Mouse (Mus musculus) embryonic facial prominence, embryonic 14.5 days (tissue): ENCODE data around the gene Lce1c. TPM values are rescaled to one million over a fixed set of nuclear protein-coding genes. Genes with fewer than 3 reads are reported as not detected.
"Not testable (repeated sequence)": the region's sequence is repeated elsewhere in the genome, so short reads cannot be mapped to it uniquely, and the experiment has no call there.

Experiments used
- ATAC-seq: fragments of 200-750 bp; cut with Nextera tagmentation; 2 replicates; pipeline ENCODE4 v1.8.0; 2017; ENCODE audit warnings: low read depth, moderate number of reproducible peaks, moderate TSS enrichment
- DNase-seq: peaks from one replicate; pipeline ENCODE4 v3.0.0-alpha.2; 2015; ENCODE audit warnings: low spot score
- H3K27ac ChIP-seq: fragments of 300-500 bp; sonication (generic); replicated peaks from 2 replicates; pipeline ENCODE4 v1.5.1; 2014; ENCODE audit warnings: low read depth, mild to moderate bottlenecking, low read length, moderate library complexity
- H3K27me3 ChIP-seq: fragments of 300-500 bp; sonication (generic); replicated peaks from 2 replicates; pipeline ENCODE4 v1.6.1; 2014; ENCODE audit warnings: low read length; ENCODE audit not compliant: control insufficient read depth, insufficient read depth
- H3K36me3 ChIP-seq: fragments of 300-500 bp; sonication (generic); 2 replicates; pipeline ENCODE4 v1.6.1; 2014; ENCODE audit warnings: low read length, mixed read lengths; ENCODE audit not compliant: control insufficient read depth, insufficient read depth
- H3K4me1 ChIP-seq: fragments of 300-500 bp; sonication (generic); 2 replicates; pipeline ENCODE4 v1.6.1; 2014; ENCODE audit warnings: antibody characterized with exemption, low read length; ENCODE audit not compliant: control insufficient read depth, insufficient read depth
- H3K4me2 ChIP-seq: fragments of 300-500 bp; sonication (generic); 2 replicates; pipeline ENCODE4 v1.6.1; 2014; ENCODE audit warnings: low read depth, mild to moderate bottlenecking, low read length, moderate library complexity, mixed read lengths
- H3K4me3 ChIP-seq: fragments of 300-500 bp; sonication (generic); 2 replicates; pipeline ENCODE4 v1.5.1; 2014; ENCODE audit warnings: low read depth, mild to moderate bottlenecking, low read length
- H3K9ac ChIP-seq: fragments of 300-500 bp; sonication (generic); 2 replicates; pipeline ENCODE4 v1.6.1; 2014; ENCODE audit warnings: low read depth, mild to moderate bottlenecking, low read length, moderate library complexity, mixed read lengths
- H3K9me3 ChIP-seq: fragments of 300-500 bp; sonication (generic); 2 replicates; pipeline ENCODE4 v1.6.1; 2016; ENCODE audit warnings: low read length; ENCODE audit not compliant: control insufficient read depth
- WGBS: fragments of 180-500 bp; shearing (Covaris S2); extraction: QIAGEN DNeasy Blood & Tissue Kit; methylation state at CpG from one replicate; pipeline ENCODE4 v1.1.7; 2014; 5-methylcytosine and 5-hydroxymethylcytosine counted together
- polyA plus RNA-seq: library from polyadenylated mRNA; unstranded; fragments of >200 nt; fragmentation: Nextera tagmentation; extraction: Ambion mirVana; gene quantifications from 2 replicates; pipeline ENCODE4 v1.2.1, GENCODE M21; 2014

Lce1c gene
- polyA plus RNA-seq, result 0.42 TPM in 1 of 2 replicates, not detected in the other

DNA sequence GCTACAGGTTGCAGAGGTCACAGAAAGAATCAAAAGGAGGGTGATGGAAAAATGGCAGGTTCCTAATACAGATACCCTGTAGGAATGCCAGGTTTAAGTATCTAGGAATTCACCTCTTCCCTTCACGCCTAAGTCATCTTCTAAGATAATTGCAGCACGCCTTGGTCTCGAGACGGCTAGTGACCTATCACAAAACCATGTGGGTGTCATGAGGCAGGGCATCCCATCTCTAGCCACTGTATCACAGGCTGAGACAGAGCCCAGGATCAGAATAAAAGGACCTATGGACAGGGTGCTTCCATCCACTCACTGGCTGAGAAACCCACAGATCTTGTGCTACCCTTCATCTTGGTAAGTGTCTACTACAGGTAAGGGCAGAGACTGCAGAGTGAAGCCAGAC, at the start of gene Lce1c:
Gene Lce1c, plus strand, starts transcription at position 301 of the 400 bp plus-strand sequence.
- DNase-seq, result no peak
- Histone ChIP-seq H3K9me3 (no peaks in the 10 kb centered on the region), H3K4me3 (no peak within 1 kb of the TSS), H3K27ac (no peak within 1 kb of the TSS), H3K4me2 (no peak within 1 kb of the TSS), H3K9ac (no peak within 1 kb of the TSS), H3K4me1 (no peaks in the 10 kb centered on the region), H3K36me3 (no peaks in the 10 kb centered on the region), H3K27me3 (no peaks in the 10 kb centered on the region)
- no peak for ATAC-seq
- 88% methylated on average over 4 of the region's 4 CpGs for WGBS

DNA sequence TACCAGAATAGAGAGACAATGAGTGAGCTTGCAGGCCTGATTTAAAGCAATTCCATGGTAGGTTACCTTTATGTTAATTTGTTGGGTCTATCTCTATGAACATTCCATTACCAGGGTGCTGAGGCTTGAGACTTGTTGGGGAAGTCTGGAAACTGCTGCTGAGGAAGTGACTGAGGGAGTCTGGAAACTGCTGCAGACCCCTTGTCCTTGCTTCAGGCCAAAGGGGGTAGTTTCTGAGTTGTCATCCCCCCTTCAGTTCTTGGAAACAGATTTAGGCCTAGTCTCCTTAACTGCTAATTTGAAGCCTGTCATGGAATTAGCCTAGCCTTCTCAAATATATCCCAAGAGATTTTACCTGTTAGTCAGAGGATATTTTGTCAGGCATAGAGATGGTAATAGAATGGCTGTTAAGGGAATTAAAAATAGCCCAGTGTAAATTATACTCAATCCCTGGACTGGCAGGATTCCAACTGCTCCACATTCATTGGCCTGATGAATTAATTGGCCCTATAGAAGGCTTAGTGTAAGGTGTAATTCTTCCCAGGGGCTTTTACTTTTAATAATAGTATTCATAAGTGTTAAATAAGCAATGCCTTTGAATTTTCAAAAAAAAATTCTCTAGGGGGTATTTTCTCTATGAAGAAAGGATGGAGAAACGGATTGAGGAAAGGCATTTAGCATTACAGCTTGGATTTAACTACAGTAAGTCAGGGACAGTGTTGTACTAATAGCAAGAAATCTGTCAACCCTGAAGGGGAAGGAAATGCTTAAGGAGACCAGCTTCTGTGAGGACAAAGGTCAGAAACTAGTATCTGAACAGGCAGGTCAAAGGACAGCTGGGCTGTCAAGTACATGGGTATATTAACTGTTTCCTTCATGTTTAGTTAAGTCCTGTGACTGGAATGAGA, 41.0 kb upstream of the Lce1c start:
- H3K4me2 ChIP-seq, result no peak overlapping the region
- no peak overlapping the region for H3K4me3 ChIP-seq
- H3K27ac ChIP-seq, result no peak overlapping the region
- no peaks in the 10 kb centered on the region for H3K9me3 ChIP-seq
- DNase-seq (peak; percentile 64), ATAC-seq (peak; percentile 85; the same call in 1 of the 2 replicates)
- no peaks in the 10 kb centered on the region for H3K4me1 ChIP-seq
- no peak overlapping the region for H3K9ac ChIP-seq
- 31% methylated on average over 1 of the region's 1 CpGs for WGBS
- H3K27me3 ChIP-seq, result no peaks in the 10 kb centered on the region
- no peaks in the 10 kb centered on the region for H3K36me3 ChIP-seq

DNA sequence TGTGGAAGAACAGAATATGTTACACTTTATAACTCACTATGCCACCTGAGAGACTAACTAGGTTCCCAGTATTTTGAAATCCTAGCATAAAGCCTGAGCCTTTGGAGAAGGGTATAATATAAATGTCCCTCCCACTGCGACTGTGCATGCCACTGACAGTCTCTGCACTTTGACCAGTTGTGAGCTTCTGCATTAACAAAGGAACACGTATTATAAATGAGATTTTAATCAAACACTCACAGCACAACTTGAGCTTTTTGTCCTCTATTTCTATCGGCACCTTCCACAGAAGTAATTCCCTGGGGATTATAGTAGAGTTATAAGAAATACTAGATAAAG, 40.4 kb upstream of the Lce1c start:
- H3K4me3 ChIP-seq, result no peak overlapping the region
- no peak overlapping the region for H3K9ac ChIP-seq
- ATAC-seq (no peak), DNase-seq (no peak)
- 76% methylated on average over 3 of the region's 3 CpGs for WGBS
- H3K4me2 ChIP-seq, result no peak overlapping the region
- H3K27me3 ChIP-seq, result no peaks in the 10 kb centered on the region
- H3K27ac ChIP-seq, result no peak overlapping the region
- H3K4me1 ChIP-seq, result no peaks in the 10 kb centered on the region
- H3K36me3 ChIP-seq, result no peaks in the 10 kb centered on the region
- H3K9me3 ChIP-seq, result no peaks in the 10 kb centered on the region

GRCm38 (mm10) chr3:92639854-92640253, 39.2 kb upstream of the Lce1c start:
- H3K9ac ChIP-seq, result no peak overlapping the region
- ATAC-seq (no peak), DNase-seq (no peak)
- no peaks in the 10 kb centered on the region for H3K9me3 ChIP-seq
- H3K4me1 ChIP-seq, result no peaks in the 10 kb centered on the region
- WGBS, result 90% methylated on average over 15 of the region's 15 CpGs
- no peaks in the 10 kb centered on the region for H3K27me3 ChIP-seq
- H3K36me3 ChIP-seq, result no peaks in the 10 kb centered on the region
- H3K4me3 ChIP-seq, result no peak overlapping the region
- H3K4me2 ChIP-seq, result no peak overlapping the region
- no peak overlapping the region for H3K27ac ChIP-seq

DNA sequence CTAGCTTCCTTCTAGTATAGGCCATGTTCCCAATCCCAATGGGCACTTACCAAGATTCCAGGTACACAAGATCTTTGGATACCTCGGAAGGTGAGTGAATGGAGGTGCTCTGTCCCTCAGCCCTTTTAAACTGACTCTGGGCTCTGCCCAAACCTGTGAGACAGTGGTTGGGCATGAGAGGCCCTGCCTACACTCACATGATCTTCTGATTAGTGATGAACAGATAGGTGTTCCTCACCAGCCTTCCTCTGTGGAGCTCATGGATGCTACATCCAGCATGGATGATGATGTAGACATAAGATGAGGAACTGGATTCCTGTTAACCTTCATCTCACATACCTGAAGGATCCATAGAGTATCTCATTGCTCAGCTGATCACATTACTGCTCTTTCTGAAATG, 30.8 kb upstream of the Lce1c start, which contains the start of gene Lce1a1:
Gene Lce1a1, minus strand, starts transcription at position 101 of the 400 bp plus-strand sequence.
- Histone ChIP-seq H3K36me3 (no peaks in the 10 kb centered on the region), H3K4me1 (no peaks in the 10 kb centered on the region), H3K27ac (no peak within 1 kb of the TSS), H3K9ac (no peak within 1 kb of the TSS), H3K4me3 (no peak within 1 kb of the TSS), H3K27me3 (no peaks in the 10 kb centered on the region), H3K4me2 (no peak within 1 kb of the TSS), H3K9me3 (no peaks in the 10 kb centered on the region)
- no peak for ATAC-seq
- WGBS, result 74% methylated on average over 1 of the region's 1 CpGs
- DNase-seq, result no peak

- Histone ChIP-seq H3K9ac (no peak within 1 kb of the TSS), H3K9me3 (no peaks in the 10 kb centered on the region), H3K4me3 (no peak within 1 kb of the TSS), H3K4me2 (no peak within 1 kb of the TSS), H3K36me3 (no peaks in the 10 kb centered on the region), H3K27ac (no peak within 1 kb of the TSS), H3K4me1 (no peaks in the 10 kb centered on the region), H3K27me3 (no peaks in the 10 kb centered on the region)
- ATAC-seq (no peak), DNase-seq (no peak)
These were observed 22.2 kb upstream of the Lce1c start, which contains the start of gene Lce1b for GRCm38 (mm10) chr3:92656826-92657225. TSS of gene Lce1b (minus strand) at chr3:92656926.

- Histone ChIP-seq H3K36me3 (no peaks in the 10 kb centered on the region), H3K27me3 (no peaks in the 10 kb centered on the region), H3K9me3 (no peaks in the 10 kb centered on the region), H3K27ac (no peak within 1 kb of the TSS), H3K4me1 (no peaks in the 10 kb centered on the region), H3K4me3 (no peak within 1 kb of the TSS), H3K9ac (no peak within 1 kb of the TSS), H3K4me2 (no peak within 1 kb of the TSS)
- DNase-seq (no peak), ATAC-seq (no peak)
These were observed 8.8 kb upstream of the Lce1c start, which contains the start of gene Lce1a2 for GRCm38 (mm10) chr3:92670215-92670614. TSS of gene Lce1a2 (minus strand) at chr3:92670315.

GRCm38 (mm10) chr3:92687110-92687509, 8.1 kb downstream of the Lce1c start, which contains the start of gene Lce1d:
TSS of gene Lce1d (minus strand) at chr3:92687210.
- 66% methylated on average over 2 of the region's 2 CpGs for WGBS
- H3K36me3 ChIP-seq, result no peaks in the 10 kb centered on the region
- H3K27ac ChIP-seq, result no peak within 1 kb of the TSS
- H3K4me1 ChIP-seq, result no peaks in the 10 kb centered on the region
- no peak within 1 kb of the TSS for H3K9ac ChIP-seq
- no peak within 1 kb of the TSS for H3K4me3 ChIP-seq
- no peak within 1 kb of the TSS for H3K4me2 ChIP-seq
- DNase-seq (no peak), ATAC-seq (no peak)
- no peaks in the 10 kb centered on the region for H3K27me3 ChIP-seq
- H3K9me3 ChIP-seq, result no peaks in the 10 kb centered on the region

- H3K27me3 ChIP-seq, H3K4me2 ChIP-seq, H3K27ac ChIP-seq, DNase-seq, H3K4me1 ChIP-seq, ATAC-seq, H3K9me3 ChIP-seq, H3K36me3 ChIP-seq, H3K9ac ChIP-seq, H3K4me3 ChIP-seq: not testable (repeated sequence)
- WGBS, result 77% methylated on average over 13 of the region's 16 CpGs
These were observed 10.1 kb downstream of the Lce1c start for GRCm38 (mm10) chr3:92689154-92689553.
